Mouse (Mus musculus) cerebellum, adult 2 months (tissue): Measurements from ENCODE around the gene Noct. TPM values are rescaled to one million over a fixed set of nuclear protein-coding genes. Genes with fewer than 3 reads are reported as not detected.

Experiments used
- DNase-seq, 2 experiments: peaks; one replicate each; pipeline ENCODE4 v3.0.0; 2021
- H3K27ac ChIP-seq: fragments of 200-500 bp; 2 replicates; pipeline ENCODE4 v1.5.1; 2012; ENCODE audit warnings: low read length, control low read depth, inconsistent platforms; ENCODE audit not compliant: insufficient read depth
- H3K27me3 ChIP-seq: fragments of 200-500 bp; 2 replicates; pipeline ENCODE4 v1.6.1; 2012; ENCODE audit warnings: inconsistent platforms, mild to moderate bottlenecking, low read length, moderate library complexity; ENCODE audit not compliant: control insufficient read depth, insufficient read depth
- H3K4me1 ChIP-seq: fragments of 200-500 bp; 2 replicates; pipeline ENCODE4 v1.6.1; 2011; ENCODE audit warnings: low read length; ENCODE audit not compliant: control insufficient read depth, insufficient read depth
- H3K4me3 ChIP-seq: fragments of 200-500 bp; replicated peaks from 2 replicates; pipeline ENCODE3; 2011; ENCODE audit warnings: mild to moderate bottlenecking, low read depth, low read length, control low read depth; ENCODE audit not compliant: insufficient read depth
- CTCF ChIP-seq: fragments of 200-500 bp; IDR thresholded peaks from 2 replicates; pipeline ENCODE4 v1.5.1; 2011; ENCODE audit warnings: low read depth, mild to moderate bottlenecking, control low read depth, low read length, moderate library complexity, borderline replicate concordance; ENCODE audit not compliant: insufficient read depth
- POLR2A ChIP-seq: fragments of 200-500 bp; IDR thresholded peaks from 2 replicates; pipeline ENCODE4 v1.6.1; 2011; ENCODE audit warnings: low read length, control low read depth, borderline replicate concordance; ENCODE audit not compliant: insufficient read depth
- WGBS: fragments of 180-500 bp; shearing (Covaris S2); methylation state at CpG from one replicate; pipeline ENCODE4 v1.1.7; 2018; 5-methylcytosine and 5-hydroxymethylcytosine counted together
- polyA plus RNA-seq: library from polyadenylated mRNA; depleted of rRNA; stranded (reverse); fragments of >200 nt; gene quantifications from 2 replicates; pipeline ENCODE4 v1.2.3, GENCODE M21; 2012

Noct gene
- polyA plus RNA-seq, 1 experiment: 27.8 TPM

DNA sequence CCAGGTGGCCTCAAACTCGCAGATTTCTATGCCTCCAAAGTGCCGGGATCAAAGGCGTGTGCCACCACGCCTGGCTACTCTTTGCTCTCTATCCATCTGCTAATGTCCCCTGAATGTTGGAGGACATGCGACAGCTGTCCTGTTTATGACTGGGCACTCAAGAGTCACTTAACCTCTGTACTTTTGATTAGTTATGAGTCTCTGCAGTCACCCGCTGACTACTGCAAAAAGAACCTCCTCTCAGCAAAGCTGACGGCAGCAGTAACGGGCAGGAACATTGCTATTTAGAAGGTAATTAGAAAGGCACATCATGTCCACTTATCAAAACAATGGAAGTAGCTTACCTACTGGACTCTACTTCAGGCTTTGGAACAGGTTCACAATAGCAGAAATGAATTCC is 2.4 kb upstream of the Noct start:
- TF ChIP-seq CTCF (no peak), POLR2A (no peak)

DNA sequence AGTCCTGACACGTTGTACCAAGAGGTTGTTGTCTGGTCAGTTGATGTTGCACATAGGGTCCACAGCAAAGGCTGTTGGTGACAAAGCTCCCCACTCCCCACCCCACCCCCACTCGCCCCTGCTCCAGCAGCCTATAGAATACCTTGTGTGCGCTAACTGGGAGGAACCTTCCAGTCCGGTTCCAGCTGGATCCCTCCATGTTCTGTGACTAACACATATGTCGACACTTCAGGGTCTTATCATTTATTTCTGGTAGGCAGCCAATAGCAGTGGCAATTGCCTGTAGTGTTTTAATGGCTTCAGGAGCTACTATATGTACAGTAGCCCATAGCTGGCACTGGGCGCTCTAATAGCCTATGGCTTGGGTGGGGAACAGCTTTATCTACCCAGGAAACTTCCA is 1.9 kb upstream of the Noct start:
- Histone ChIP-seq H3K27ac (no peak overlapping the region), H3K27me3 (no peaks in the 10 kb centered on the region), H3K4me1 (peaks cover 2% of the 10 kb centered on the region; the same call in 1 of the 2 replicates), H3K4me3 (no peak overlapping the region)
- DNase-seq: no peak
- TF ChIP-seq POLR2A (no peak), CTCF (no peak)
- 85% methylated on average over 6 of the region's 6 CpGs for WGBS

More for the DNA sequence above, 2.4 kb upstream of the Noct start:
- Histone ChIP-seq H3K27ac (no peak overlapping the region), H3K27me3 (no peaks in the 10 kb centered on the region), H3K4me1 (peaks cover 2% of the 10 kb centered on the region; the same call in 1 of the 2 replicates), H3K4me3 (no peak overlapping the region)
- 69% methylated on average over 8 of the region's 8 CpGs for WGBS
- no peak for DNase-seq

DNA sequence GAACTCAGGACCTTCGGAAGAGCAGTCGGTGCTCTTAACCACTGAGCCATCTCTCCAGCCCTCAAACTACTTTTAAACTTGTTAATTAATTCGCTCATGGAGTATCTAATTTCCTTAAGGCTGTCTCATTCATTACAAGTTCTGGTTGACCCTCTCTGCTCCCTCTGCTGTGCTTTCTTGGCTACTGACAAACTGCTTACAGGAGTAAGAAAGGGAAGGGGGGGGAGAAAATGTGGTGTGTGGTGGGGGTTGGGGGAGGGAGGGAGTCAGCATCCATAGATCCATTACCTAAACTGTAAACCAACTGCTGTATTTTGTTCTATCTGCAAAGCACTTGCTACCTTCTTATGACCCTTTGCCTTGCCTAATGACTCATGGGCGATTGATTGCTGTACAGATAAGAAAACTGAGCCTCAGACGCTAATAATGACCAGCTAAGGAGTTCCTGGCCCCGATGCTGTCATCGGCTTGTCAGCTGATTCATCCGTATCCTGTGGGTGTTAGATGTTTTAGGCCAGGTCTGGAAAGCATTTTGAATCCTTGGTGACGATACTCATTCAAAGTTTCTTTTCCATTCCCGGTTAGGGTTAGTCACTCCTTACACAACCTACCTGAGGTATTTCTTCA is 1.3 kb upstream of the Noct start:
- WGBS: 86% methylated on average over 10 of the region's 10 CpGs
- TF ChIP-seq CTCF (no peak), POLR2A (no peak)
- DNase-seq: no peak
- Histone ChIP-seq H3K4me1 (peaks cover 2% of the 10 kb centered on the region; the same call in 1 of the 2 replicates), H3K27me3 (no peaks in the 10 kb centered on the region), H3K27ac (no peak overlapping the region), H3K4me3 (no peak overlapping the region)

DNA sequence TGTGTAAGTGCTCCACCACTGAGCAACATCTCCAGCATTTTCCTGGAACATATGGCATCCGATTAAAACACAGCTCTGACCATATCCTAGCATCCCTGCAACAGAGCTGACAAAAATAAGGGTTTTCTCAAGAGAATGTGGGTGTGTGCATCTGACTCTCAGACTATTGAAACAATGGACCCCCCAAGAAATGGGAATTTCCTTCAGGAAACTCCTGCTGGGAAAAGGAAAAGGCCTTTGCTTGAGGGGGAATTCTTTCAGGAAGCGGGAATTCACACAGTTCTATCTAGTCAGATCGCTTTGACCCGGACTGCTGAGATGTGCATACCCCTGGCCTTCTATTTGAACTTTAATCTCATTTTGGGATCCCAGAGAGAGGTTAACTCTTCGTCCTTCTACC is 691 bp upstream of the Noct start:
- no peak for DNase-seq
- H3K27ac ChIP-seq: no peak overlapping the region
- WGBS: 40% methylated on average over 5 of the region's 5 CpGs
- peaks cover 2% of the 10 kb centered on the region; the same call in 1 of the 2 replicates for H3K4me1 ChIP-seq
- TF ChIP-seq POLR2A: no peak
- H3K27me3 ChIP-seq: no peaks in the 10 kb centered on the region
- no peak overlapping the region for H3K4me3 ChIP-seq

DNA sequence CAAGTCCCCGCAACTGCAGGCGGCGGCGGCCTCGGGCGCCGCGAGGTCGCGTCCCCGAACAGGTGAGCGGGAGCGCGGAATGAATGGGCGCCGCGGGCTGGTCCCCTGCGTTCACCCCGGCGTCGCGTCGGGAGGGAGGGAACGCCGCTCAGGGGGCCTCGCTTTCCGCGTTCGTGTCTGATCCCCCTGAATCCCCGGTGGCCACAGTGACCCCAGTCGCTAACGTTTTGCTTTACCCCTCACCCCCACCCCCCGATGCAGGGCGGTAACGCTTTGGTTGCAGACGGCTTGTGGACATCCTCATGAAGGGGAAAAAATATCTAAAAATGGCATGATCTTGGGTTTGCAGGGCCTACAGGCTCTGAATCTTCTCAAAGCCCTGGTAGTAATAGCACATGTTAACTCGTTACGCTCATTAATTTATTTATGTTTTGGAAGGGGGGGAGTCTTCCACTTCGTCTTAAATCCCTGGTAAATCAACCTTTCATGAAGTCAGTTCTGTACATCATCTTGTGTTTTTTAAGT is 1.0 kb downstream of the Noct start:
- WGBS: 1% methylated on average over 39 of the region's 39 CpGs
- Histone ChIP-seq H3K27ac (peak overlapping the region; percentile 99; the same call in 1 of the 2 replicates), H3K27me3 (no peaks in the 10 kb centered on the region), H3K4me3 (peak overlapping the region; percentile 59), H3K4me1 (peaks cover 2% of the 10 kb centered on the region; the same call in 1 of the 2 replicates)
- TF ChIP-seq POLR2A (no peak), CTCF (no peak)
- no peak for DNase-seq

DNA sequence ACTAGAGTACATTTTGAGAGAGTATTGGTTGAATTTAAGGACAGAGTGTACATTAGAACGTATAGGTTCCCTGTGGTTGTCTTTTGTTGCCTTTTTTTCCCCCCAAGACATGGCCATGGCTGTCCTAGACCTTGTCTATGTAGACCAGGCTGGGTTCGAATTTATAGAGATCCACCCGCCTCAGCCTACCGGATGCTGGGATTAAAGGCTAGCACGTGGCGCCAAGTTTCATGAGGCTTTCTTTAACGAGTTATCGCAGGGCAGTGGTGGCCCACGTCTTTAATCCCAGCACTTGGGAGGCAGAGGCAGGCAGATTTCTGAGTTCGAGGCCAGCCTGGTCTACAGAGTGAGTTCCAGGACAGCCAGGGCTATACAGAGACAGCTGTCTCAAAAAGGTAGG is 1.7 kb downstream of the Noct start:
- peak in 1 of 2 experiments; percentile 12 for DNase-seq
- peaks cover 2% of the 10 kb centered on the region; the same call in 1 of the 2 replicates for H3K4me1 ChIP-seq
- no peaks in the 10 kb centered on the region for H3K27me3 ChIP-seq
- TF ChIP-seq CTCF: no peak
- no peak for TF ChIP-seq POLR2A
- no peak overlapping the region for H3K27ac ChIP-seq
- WGBS: 92% methylated on average over 10 of the region's 10 CpGs
- H3K4me3 ChIP-seq: no peak overlapping the region

DNA sequence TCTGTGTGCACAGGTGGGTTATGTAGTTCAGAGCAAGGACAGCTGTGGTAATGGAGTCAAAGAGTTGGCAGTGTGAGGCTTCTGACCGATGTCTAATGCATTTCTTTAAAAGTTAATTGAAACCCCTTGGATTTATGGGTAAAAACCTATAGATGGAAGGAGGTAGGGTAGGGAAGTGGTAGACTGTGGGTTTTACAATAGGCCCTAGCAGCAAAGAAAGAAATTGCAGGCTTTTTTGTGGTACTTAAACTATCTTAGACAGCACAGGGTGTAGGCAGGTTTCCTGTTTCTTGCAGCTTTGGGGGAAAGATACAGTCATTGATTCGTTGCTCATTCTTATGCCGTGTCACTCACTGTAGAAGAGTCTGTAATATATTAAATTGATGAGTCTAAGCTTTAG is 2.4 kb downstream of the Noct start:
- 85% methylated on average over 3 of the region's 3 CpGs for WGBS
- Histone ChIP-seq H3K27ac (no peak overlapping the region), H3K4me1 (peaks cover 2% of the 10 kb centered on the region; the same call in 1 of the 2 replicates), H3K27me3 (no peaks in the 10 kb centered on the region), H3K4me3 (no peak overlapping the region)
- TF ChIP-seq POLR2A (no peak), CTCF (no peak)
- DNase-seq: no peak
